Mouse (Mus musculus) liver, embryonic 14.5 days (tissue): ENCODE data around the gene Dennd2c. TPM values are rescaled to one million over a fixed set of nuclear protein-coding genes. Genes with fewer than 3 reads are reported as not detected.
"Not testable (repeated sequence)": the region's sequence is repeated elsewhere in the genome, so short reads cannot be mapped to it uniquely, and the experiment has no call there.

Experiments
- ATAC-seq: fragments of 200-750 bp; cut with Nextera tagmentation; 2 replicates; pipeline ENCODE4 v1.8.0; 2017; ENCODE audit warnings: moderate number of reproducible peaks, mild to moderate bottlenecking, moderate library complexity; ENCODE audit not compliant: insufficient read depth
- DNase-seq, 3 experiments: peaks; one replicate each; pipeline ENCODE4 v3.0.0-alpha.2; 2012 to 2013; ENCODE audit warnings: low read depth in 3 of 3, low spot score in 3 of 3
- H3K27ac ChIP-seq: fragments of 300-500 bp; sonication (generic); 2 replicates; pipeline ENCODE4 v1.5.1; 2014; ENCODE audit warnings: moderate library complexity, mild to moderate bottlenecking, control low read depth, inconsistent platforms
- H3K27me3 ChIP-seq: fragments of 300-500 bp; sonication (generic); 2 replicates; pipeline ENCODE4 v1.6.1; 2014; ENCODE audit warnings: mild to moderate bottlenecking, low read length, moderate library complexity; ENCODE audit not compliant: control insufficient read depth, insufficient read depth
- H3K36me3 ChIP-seq: fragments of 300-500 bp; sonication (generic); replicated peaks from 2 replicates; pipeline ENCODE4 v1.6.1; 2014; ENCODE audit warnings: low read depth; ENCODE audit not compliant: control insufficient read depth, insufficient read depth
- H3K4me1 ChIP-seq, 2 experiments: fragments of 200-500 bp in 1 of 2; fragments of 300-500 bp in 1 of 2; sonication (generic) in 1 of 2; replicated peaks; 2 replicates each; pipeline ENCODE4 v1.6.1; 2012 to 2014; ENCODE audit warnings: antibody characterized with exemption in 1 of 2, inconsistent platforms in 1 of 2, low read length in 1 of 2; ENCODE audit not compliant: control insufficient read depth in 2 of 2, insufficient read depth in 2 of 2
- H3K4me2 ChIP-seq: fragments of 300-500 bp; sonication (generic); 2 replicates; pipeline ENCODE4 v1.6.1; 2014; ENCODE audit warnings: low read depth, mild to moderate bottlenecking, control low read depth, moderate library complexity
- H3K4me3 ChIP-seq, 2 experiments: fragments of 200-500 bp in 1 of 2; fragments of 300-500 bp in 1 of 2; sonication (generic) in 1 of 2; 2 replicates each; pipeline ENCODE4 v1.5.1; 2012 to 2014; ENCODE audit warnings: low read depth in 2 of 2, low read length in 2 of 2, mild to moderate bottlenecking in 2 of 2, control low read depth in 1 of 2, inconsistent platforms in 1 of 2, moderate library complexity in 1 of 2; ENCODE audit not compliant: insufficient read depth in 1 of 2
- H3K9ac ChIP-seq: fragments of 300-500 bp; sonication (generic); replicated peaks from 2 replicates; pipeline ENCODE4 v1.6.1; 2014; ENCODE audit warnings: mild to moderate bottlenecking, control low read depth, moderate library complexity
- H3K9me3 ChIP-seq: fragments of 300-500 bp; sonication (generic); 2 replicates; pipeline ENCODE4 v1.6.1; 2016; ENCODE audit warnings: low read length, mixed read lengths; ENCODE audit not compliant: control insufficient read depth
- CTCF ChIP-seq: IDR thresholded peaks from 2 replicates; pipeline ENCODE4 v1.5.1; 2016; ENCODE audit warnings: antibody characterized with exemption, low read depth, control low read depth
- EP300 ChIP-seq: IDR thresholded peaks from 2 replicates; pipeline ENCODE4 v1.6.1; 2016; ENCODE audit warnings: antibody characterized with exemption, low read depth
- WGBS: fragments of 180-500 bp; shearing (Covaris S2); extraction: QIAGEN DNeasy Blood & Tissue Kit; methylation state at CpG from one replicate; pipeline ENCODE4 v1.1.7; 2014; ENCODE audit not compliant: insufficient replicate concordance; 5-methylcytosine and 5-hydroxymethylcytosine counted together
- polyA plus RNA-seq, 2 experiments: library from polyadenylated mRNA; depleted of rRNA in 1 of 2; stranded (reverse) in 1 of 2; unstranded in 1 of 2; fragments of >200 nt; fragmentation: Nextera tagmentation in 1 of 2; extraction: Ambion mirVana in 1 of 2; gene quantifications; 2 replicates each; pipeline versions ENCODE4 v1.2.1 to v1.2.3; 2012 to 2014

Dennd2c gene
- polyA plus RNA-seq, 2 experiments = 6.6 to 7.4 TPM

DNA sequence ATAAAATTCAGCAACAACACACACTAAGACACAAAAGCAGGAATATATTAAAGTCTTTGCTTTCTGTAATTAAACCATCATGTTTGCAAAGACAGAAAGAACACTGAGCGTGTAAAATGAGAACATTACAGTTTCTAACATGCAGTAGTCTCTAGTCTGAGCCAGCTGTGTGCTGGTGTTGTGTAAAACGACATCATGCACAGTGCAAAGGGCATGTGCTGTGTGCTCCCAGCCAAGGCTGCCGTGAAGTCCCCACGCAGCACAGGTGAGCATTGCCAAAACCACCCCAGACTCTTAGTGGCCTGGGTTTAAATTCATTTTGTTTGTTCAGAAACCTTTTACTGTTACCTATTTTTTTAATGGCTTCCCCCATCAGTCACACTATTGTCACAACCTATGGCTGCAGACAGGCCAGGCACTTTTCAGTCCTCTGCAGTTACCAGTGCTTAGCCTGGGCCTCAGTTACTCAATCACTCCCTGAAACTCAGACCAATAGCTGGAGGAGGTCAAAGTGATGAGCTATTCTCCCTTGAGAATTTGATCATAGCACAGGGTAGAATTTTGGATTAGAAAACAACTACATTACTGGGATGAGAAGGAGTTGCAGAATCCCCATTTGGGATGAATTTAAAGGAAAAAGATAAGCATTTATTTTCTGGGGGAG is 34.1 kb downstream of the Dennd2c start:
- Histone ChIP-seq H3K4me1 (peaks cover 22 to 42% of the 10 kb centered on the region in 2 experiments), H3K9ac (no peak overlapping the region), H3K27ac (no peak overlapping the region), H3K36me3 (peaks cover 39% of the 10 kb centered on the region), H3K4me3 (no peak overlapping the region), H3K27me3 (no peaks in the 10 kb centered on the region), H3K9me3 (no peaks in the 10 kb centered on the region), H3K4me2 (no peak overlapping the region)
- 87% methylated on average over 4 of the region's 4 CpGs for WGBS
- DNase-seq (no peak), ATAC-seq (no peak)
- TF ChIP-seq EP300 (no peak), CTCF (no peak)

DNA sequence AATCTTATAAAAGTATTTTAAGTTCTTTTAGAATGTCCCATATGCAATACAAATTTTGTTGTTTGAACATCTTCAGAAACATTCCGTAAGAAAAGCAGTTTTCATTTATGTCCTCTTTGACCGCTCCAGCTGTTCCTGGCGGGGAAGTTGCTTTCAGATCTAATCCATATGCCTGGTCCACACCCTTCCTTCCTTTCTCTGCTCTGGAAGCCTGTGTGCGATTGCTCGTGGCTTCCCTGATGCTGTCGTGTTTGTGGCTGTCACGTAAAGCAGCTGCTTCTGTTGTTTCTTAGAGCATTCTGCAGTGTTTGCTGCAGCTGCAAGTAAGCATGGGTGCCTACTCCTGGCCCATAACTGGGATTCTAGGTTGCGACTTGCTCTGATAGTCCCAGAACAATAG is 36.6 kb downstream of the Dennd2c start:
- DNase-seq (no peak), ATAC-seq (0 out of 2 replicates have a peak, but pooled peaks have one; percentile 10)
- Histone ChIP-seq H3K9ac (peak overlapping the region; percentile 38; the same call in 1 of the 2 replicates), H3K9me3 (no peaks in the 10 kb centered on the region), H3K4me3 (0 out of 4 replicates have a peak overlapping the region, but pooled peaks of 1 of the 2 experiments have one; percentile 44), H3K36me3 (peaks cover 32% of the 10 kb centered on the region), H3K27me3 (no peaks in the 10 kb centered on the region), H3K4me2 (peak overlapping the region; percentile 79), H3K27ac (peak overlapping the region; percentile 85), H3K4me1 (peaks cover 17 to 35% of the 10 kb centered on the region in 2 experiments)
- TF ChIP-seq EP300 (no peak), CTCF (no peak)
- 31% methylated on average over 8 of the region's 8 CpGs for WGBS

DNA sequence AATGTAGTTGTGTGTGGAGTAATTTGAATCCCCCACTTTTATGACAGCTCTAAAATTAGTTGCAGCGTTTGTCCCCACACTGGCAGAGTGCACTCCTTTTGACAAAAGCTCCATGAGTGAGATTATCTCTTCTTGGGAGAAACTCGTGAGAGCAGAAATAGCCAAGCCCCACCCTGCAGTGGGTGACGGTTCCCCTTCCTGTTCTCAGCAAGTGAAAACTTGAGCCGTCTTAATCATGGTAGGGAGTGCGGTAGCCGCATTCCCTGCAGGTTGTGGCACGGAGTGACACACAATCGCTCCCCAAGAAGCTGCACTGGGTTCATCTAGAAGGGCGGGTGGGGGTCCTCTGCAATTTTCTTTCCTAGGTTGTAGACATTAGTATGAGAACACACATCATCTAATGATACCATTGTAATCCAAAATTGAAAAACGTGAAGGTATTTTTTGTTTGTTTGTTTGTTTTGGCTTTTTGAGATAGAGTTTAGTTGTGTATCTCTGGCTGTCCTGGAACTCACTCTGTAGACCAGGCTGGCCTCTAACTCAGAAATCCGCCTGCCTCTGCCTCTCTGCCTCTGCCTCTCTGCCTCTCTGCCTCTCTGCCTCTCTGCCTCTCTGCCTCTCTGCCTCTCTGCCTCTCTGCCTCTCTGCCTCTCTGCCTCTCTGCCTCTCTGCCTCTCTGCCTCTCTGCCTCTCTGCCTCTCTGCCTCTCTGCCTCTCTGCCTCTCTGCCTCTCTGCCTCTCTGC is 37.9 kb downstream of the Dennd2c start:
- Histone ChIP-seq H3K4me1 (peaks cover 17 to 35% of the 10 kb centered on the region in 2 experiments), H3K4me3 (peak overlapping the region; percentile 44 to 47), H3K36me3 (peaks cover 32% of the 10 kb centered on the region), H3K9ac (peak overlapping the region; percentile 64), H3K27ac (peak overlapping the region; percentile 85), H3K4me2 (peak overlapping the region; percentile 79)
- DNase-seq (peak; percentile 46 to 48 (median 46)), ATAC-seq (peak; percentile 87)
- not testable (repeated sequence) for H3K9me3 ChIP-seq, H3K27me3 ChIP-seq
- WGBS = 13% methylated on average over 11 of the region's 11 CpGs

DNA sequence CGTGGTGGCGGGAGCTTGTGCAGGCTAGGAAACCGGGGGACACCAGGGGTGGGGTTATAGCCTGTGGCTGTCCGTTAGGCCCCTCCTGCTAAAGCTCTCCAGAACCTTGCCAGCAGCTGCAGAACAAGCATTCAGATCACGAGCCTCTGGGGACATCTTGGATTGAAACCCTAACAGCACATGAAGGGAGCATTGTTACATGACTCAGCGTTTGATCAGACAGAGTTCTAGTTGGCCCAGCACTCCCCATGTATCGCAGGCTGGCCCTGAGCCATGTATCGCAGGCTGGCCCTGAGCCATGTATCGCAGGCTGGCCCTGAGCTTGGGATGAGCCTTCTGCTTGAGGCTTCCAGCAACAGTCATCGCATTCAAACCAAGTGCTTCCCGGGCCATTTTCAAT is 38.9 kb downstream of the Dennd2c start:
- no peak overlapping the region for H3K4me3 ChIP-seq
- H3K4me1 ChIP-seq = peaks cover 17 to 35% of the 10 kb centered on the region in 2 experiments
- DNase-seq (no peak), ATAC-seq (no peak)
- no peak overlapping the region for H3K4me2 ChIP-seq
- H3K27me3 ChIP-seq = no peaks in the 10 kb centered on the region
- TF ChIP-seq CTCF = no peak
- TF ChIP-seq EP300 = no peak
- H3K9me3 ChIP-seq = no peaks in the 10 kb centered on the region
- 83% methylated on average over 11 of the region's 11 CpGs for WGBS
- H3K36me3 ChIP-seq = peaks cover 32% of the 10 kb centered on the region
- no peak overlapping the region for H3K27ac ChIP-seq
- H3K9ac ChIP-seq = no peak overlapping the region

DNA sequence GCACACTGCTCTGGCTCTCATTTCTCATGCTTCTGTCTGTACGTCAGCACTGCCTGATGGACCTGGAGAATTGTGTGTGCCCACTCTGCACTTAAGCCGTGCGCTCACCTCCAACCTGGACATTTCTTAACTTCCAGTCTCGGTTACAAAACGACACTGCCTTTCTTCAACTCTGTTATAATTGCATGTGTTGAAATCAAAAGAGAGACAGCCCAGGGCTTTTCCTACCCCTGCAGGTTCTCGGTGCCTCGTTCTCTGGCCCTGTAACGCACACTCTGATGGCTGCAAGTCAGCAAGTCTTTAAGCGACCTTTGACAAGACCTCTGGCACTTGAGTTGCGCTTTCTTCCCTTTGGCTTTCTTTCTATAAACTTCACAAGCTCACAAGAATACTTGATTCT is 40.0 kb downstream of the Dennd2c start:
- peaks cover 17 to 35% of the 10 kb centered on the region in 2 experiments for H3K4me1 ChIP-seq
- H3K9ac ChIP-seq = no peak overlapping the region
- H3K4me2 ChIP-seq = no peak overlapping the region
- ATAC-seq (no peak), DNase-seq (no peak)
- 87% methylated on average over 10 of the region's 10 CpGs for WGBS
- no peak overlapping the region for H3K27ac ChIP-seq
- H3K9me3 ChIP-seq = no peaks in the 10 kb centered on the region
- peaks cover 32% of the 10 kb centered on the region for H3K36me3 ChIP-seq
- H3K27me3 ChIP-seq = no peaks in the 10 kb centered on the region
- TF ChIP-seq CTCF = no peak
- H3K4me3 ChIP-seq = no peak overlapping the region
